Mouse (Mus musculus) natural killer cell, adult 2 months (primary cell): Measurements from ENCODE around the gene Kcnq1.

Experiments used
- DNase-seq, 2 experiments: peaks; one replicate each; pipeline ENCODE4 v3.0.0; 2022; ENCODE audit warnings: low spot score in 2 of 2

The Kcnq1 gene

DNA sequence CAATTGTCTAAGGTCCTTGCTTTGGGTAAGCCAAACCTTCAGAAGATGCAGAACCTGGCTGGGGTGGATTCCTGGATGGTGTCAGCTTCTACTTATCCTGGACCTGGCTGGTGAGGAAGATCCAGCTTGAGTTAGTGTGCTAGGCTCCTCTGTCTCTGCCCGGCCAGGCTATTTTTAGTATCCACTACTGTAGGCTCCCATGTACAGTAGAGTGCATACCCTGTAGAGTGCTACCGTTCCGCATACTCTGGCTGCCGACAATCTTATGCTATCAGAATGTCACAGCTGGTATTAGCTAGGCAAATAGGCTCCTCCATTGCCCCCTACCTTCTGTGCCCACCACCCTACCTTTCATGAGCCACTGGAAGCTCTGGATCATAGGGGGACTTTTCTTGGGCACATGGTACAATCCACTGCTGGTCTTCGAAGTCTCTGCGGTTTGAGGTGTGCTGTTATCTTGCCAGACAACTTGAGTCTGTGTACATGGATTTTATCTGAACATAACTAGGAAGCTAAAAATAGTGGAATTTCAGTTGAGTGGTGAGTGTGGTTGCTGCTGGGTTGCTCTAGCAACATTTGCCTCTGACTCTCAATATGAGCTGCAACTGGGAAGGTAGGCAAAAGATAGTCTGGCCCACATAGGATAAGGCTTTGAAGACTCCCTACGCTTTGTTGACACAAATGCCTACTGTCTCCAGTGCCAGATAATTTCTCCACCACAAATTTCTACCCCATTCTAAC, 258.1 kb downstream of the Kcnq1 start:
- DNase-seq: no peak

DNA sequence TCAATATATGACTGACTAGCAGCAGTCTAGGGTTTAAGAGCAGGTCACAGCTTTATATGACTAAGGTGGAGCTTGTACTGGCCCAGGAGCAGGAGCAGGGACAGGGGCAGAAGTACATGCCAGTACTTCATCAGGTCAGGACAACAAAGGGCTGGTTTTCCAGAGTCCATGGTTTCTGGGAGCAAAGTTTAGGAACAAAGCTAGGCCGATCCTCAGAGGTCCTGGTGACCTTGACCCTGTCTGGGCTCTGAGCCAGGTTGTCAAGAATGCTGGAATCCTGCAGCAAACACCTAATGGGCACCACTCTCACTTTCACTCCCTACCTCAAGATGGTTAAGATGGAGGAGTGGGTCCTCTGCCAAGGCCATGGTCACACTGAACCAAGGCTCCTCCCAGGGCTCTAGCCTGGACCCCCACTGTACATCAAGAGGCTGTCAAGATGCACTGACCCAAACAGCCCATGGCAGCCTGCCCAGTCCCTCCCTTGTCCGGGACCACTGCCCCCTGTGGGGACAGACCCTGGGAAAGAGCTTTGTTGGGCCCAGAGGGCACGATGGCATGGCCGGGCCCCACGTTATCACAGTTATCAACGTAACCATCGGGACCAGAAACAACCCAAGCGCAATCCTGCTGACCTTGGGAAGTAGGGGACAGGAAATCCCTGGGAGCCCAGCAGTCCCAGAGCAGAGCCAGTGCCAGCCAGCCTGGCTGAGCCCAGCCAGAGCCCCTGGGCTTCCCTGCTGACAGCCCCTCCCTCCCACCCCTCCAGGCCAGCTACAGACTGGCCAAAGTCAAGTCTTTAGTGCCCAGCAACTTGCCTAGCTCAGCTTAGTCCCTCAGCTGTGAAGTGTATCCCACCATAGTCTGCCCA, 259.0 kb downstream of the Kcnq1 start:
- DNase-seq: no peak

DNA sequence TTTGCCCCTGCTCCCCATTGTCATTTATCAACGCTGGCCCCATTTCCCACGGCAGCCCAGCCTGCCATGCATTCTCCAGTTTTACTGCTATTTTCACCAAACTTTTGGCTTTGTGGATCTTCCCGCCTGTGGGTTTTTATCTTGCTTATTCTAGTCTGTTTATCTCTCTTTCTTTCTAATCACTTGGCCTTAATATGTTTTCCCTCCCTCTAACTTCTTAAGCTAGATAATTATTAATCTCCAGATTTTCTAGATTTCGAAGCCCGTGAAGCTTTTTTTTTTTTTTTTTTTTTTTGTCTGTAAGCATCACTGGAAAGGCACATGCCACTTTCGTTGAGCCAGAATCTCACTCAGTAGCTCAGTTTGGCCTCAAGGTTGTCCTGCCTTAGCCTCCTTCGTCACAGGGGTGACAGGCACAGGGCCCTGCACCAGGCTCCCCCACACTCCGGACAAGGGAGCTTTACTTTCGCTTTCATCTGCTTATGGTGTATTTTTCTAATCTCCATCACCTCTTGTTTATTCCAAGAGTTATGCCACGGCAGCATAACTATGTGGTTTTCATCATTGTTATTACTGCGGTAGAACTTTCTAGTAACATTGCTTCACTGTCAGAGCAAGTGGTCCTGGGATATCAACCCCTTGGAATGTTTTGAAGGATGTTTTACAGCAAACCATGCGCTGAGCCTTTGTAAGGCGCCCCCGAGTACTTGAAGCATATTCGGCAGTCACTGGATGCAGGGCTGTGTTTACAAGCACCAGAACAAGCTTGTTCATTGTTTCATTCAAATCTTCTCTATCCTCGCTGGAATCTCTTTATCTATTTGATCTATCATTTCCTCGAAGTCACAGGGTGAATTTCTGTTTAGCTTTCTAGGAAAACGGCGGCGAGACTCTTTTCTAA, 261.5 kb downstream of the Kcnq1 start:
- no peak for DNase-seq

DNA sequence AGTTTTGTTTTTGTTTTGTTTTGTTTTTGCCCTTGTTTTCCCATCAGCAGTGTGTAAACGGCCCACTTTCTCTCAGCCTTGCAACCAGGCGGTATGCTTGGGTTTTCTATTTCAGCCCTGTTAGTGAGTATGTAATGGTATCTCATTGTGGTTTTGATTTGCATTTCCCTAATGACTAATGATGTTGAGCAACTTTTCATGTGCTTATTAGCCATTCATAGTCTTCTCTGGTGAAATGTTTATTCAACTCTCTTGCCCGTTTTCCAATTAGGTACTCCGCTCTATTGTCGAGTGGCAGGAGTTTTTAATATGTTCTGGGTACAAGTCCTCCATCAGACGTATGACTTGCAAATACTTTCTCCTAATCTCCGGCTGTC, 262.1 kb downstream of the Kcnq1 start:
- DNase-seq: no peak

DNA sequence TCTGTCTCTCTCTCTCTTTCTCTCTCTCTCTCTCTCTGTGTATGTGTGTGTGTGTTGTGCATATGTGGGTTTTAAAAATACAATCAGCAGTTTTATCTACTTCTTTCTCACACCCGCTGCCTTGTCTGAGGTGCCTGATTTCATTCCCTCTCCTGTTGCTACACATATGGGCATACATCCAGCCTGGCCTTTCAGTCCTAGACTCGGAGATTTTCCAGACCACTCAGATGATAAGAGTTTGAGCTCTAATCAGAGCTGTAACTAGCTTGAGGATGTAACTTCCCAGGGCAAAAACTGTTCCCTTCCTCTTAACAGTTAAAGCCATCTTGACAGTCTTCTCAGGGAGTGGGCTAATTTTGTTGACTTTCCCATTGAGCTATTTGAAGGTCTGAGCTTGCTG, 265.2 kb downstream of the Kcnq1 start:
- DNase-seq: no peak

DNA sequence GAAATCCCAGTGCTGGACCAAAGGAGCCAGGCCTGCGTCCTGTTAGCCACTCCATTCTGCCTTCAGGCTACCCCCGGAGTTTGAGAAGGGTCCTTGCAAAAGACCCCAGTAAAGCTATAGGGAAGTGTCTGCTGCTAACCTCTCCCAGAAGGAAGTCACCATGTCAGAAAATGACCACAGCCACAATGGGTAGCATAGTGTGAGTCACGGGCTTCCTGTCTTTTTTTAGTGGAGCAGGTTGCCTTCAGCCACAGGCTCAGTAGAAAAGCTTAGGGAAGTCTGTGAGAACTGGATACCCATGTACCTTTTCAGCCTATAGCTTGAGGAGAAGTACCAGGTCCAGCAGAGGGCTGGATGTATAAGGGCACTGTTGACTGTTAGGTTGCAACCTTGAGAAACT, 267.1 kb downstream of the Kcnq1 start:
- DNase-seq: no peak

DNA sequence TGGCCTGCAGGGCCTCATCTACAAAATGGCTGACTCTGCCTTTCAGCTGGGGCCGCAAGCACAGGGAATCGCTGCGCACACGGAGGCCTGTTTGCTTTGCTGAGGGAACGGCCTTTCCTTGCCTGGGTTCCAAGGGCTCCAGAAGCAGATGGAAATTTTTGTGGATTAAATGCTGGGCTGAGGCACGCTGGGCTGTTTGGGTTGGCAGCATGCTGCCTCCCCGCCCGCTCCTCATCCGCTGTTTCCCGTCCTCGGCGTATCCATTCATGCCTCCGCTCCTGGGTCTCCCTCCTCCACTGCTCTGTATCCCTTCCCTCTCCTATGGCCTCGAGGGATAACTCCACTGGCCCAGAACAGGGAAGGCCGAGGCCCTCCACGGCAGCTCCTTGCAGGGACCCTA, 269.8 kb downstream of the Kcnq1 start:
- no peak for DNase-seq

DNA sequence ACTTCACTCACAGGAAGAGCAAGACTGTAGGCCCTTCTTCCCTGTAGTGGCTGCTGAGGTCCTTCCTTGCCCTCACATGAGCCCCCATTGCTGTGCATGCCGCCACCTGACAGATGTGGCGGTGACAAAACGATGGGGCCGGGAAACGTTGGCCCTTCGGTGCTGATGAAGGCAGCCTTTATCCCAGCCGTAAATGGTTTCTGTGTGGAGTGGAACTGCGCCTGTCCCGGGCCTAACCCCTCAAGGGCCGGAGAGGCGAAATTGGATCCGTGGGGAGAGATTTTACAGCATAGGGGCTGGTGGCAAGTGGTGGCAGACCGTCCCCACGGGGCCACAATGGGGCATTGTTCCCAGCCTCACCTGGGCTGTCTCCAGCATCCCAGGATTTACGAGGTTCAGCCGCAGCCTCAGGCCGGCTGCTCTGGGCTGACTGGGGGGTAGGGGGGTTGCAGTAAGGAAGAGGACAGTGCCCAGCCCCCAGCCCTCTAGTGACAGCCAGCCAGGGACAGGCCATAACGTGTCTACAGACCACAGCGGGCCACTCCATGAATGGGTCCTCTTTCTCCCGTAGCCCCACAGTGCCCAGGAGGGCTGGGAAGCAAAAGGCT, 274.4 kb downstream of the Kcnq1 start:
- no peak for DNase-seq

DNA sequence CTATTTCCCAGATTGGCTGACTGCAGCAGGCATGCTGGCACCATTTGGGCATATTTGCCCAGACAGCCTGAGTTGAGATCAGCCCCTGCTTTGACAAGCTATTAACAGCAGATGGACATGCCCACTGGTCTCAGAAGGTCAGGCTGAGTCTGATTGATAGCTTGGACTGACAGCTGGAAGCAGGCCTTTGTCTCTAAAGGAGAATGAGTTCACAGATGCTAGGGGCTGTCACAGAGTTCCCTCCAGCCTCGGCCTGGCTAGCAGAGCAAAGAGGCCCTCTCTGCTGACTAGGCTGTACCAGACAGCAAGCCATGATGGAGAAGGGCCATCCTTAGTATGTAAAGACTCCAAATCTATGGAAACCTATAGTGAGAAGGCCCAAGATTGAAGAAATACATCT, 280.5 kb downstream of the Kcnq1 start:
- no peak for DNase-seq

DNA sequence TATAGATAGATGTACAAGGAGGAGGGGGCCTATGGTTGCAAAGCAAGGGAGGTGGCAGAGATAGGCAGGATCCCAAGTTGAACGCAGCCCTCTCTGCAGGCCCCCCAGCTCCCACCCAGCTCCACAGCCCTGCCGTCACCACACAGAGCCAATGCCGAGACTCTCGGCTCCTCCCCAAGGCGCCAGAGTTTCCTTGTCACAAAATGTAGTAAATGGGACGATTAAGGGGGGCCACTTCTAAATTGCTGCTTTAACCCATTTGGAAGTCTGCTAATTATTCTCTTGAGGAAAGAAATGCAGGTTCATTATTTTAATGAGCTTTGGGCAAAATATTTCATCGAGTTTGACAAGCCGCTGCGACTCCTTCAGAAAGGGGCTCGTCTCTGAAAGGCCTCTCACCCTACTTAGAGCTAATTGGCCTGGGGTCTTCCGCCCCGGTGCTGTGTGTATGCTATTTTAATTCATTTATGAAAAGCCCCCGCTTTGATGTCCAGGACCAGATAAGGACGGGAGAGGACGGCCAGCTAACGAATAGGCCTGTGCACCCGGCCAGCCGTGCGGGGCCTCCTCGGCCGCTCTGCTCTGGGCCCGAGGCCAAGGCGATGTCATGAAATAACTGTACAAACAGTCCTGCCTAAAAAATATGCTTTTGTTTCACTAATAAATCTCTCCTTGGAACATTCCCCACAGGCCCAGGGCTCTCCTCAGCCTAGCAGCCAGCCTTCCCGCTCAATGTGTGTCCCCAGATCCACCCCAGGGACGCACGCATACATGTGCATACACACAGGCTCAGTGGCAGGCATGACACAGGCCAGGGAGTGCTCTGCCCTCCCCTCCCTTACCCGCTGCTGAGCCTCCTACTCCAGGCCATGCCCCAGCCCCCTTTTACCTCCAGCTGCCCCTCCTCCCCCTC, 282.9 kb downstream of the Kcnq1 start:
- DNase-seq: no peak

DNA sequence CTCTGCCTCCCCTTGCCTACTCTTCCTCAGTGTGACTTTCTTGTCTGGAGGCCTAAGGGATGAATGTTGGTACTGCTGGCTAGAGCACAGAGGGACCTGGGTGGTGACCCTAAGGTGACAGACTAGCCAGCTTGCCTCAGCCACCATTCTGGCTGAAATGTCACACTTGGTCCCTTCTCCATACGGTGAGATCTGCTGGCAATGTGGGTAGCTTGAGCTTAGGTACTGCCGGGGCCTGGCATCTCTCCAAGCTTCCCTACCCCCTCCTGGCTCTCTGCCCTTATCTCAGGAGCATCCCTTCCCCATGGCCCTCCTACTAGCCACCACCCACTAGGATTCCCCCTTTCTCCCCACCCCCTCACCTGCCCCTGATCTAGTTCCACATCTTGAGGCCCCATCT, 283.7 kb downstream of the Kcnq1 start:
- DNase-seq: no peak

DNA sequence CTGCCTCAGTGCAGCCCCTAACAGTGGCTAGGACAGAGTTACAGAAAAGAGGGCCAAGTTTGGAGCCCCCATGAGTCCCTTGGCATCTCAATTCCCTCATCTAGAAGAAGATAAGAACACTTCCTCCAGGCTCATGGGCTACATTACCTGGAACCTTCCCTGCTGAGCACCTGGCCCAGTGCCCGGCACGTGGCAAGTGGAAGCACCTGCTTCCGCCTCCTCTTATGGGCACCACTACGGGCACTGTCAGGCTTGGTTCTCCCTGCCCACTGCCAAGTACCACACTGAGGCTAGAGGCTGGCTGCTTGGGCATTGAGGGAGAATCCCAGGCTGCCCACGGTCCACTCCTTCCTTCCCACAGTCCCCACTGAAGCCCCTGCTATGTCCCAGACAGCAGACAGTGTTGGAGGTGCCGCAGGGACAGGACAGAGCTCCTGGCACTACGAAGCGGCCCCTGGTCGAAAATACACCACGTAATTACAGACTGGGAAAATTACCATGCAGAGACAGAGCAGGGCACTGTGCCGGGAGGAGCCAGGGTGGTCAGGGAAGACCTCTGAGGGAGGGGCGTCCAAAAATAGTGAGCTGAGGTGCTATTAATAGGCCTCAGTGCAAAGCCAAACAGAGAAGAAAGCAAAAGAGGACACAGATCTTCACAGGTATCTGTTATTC, 284.3 kb downstream of the Kcnq1 start:
- DNase-seq: no peak

DNA sequence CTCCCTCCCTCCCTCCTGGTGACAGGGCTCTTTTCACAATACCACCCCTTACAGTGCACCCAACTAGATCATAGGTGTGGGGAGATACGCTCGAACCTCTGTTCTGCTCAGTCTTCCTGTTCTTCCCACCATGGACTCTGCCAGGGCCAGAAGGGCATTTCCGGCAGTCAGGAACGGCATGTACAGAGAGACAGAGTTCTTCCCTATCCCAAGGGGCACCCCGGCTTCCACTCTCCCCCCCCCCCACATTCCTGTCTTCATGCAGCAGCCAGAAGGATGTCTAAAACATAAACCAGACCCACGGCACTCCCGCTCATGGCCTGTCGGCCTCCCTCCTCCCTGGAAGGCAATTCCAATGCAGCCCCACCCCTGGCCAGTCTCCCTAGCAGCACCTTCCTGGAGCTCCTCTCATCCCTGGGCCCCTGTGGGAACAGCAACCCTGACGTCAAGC, 289.0 kb downstream of the Kcnq1 start:
- no peak for DNase-seq

DNA sequence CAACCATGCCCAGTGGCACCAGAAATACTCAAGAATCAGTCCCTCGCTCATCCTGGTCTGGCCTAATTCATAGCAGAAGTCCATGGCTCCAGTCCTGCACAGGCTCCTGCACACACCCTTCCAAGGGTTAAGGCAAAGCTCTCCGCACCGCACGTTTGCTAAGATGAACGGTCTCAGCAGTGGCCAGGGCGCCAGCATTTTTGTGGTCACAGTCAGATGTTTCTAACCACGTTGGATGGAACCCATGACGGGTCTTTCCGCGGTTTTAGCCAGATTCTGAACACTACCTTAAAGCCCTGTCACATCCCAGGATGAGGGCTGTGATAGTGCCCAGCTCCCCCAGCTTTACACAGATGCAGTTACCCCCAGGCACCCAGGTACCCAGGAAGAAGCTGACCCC, 293.6 kb downstream of the Kcnq1 start:
- no peak for DNase-seq

DNA sequence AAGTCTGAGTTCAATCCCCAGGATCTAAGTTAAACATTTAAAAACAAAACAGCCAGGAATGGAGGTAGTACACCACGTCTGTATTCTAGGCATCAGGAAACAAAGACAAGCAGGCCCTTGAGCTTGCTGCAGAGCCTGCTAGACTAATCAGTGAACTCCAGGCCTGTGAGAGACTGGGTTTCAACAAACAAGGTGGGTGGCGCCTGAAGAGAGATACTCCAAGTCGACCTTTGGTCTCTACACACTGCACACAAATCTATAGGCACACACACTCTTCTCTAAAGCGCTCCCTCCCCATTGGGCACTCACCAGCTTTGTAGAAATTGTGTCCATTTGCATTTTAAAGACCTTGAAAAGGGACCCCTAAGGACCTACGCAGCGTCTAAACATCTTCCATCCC, 294.4 kb downstream of the Kcnq1 start:
- no peak for DNase-seq

DNA sequence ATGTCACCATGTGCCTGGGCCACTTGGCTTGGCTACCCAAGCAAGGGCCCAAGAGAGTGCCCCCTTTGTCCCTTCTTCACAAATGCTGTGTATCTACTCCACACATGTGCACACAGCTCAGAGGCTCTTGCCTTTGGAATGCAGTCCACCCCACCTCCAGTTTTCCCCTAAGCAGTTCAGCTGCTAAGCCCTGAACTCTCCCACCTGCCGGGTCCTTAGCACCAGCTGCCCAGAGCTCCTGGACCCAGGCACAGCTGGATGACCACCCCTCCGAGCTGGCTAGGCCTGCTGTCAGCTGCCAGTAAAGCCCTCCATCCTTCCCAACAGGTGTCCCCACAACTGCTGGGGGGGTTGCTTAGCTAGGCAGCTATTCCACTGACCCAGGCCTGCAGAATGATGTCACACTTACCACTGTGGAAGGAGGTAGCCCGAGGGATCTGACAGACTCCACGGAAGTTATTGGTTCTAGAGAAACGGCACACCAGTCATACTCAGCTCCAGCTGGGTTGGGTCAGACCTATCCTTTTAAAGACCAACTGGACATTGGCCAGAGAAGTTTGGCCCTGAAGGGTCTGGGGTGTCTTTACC, 295.4 kb downstream of the Kcnq1 start:
- no peak for DNase-seq

DNA sequence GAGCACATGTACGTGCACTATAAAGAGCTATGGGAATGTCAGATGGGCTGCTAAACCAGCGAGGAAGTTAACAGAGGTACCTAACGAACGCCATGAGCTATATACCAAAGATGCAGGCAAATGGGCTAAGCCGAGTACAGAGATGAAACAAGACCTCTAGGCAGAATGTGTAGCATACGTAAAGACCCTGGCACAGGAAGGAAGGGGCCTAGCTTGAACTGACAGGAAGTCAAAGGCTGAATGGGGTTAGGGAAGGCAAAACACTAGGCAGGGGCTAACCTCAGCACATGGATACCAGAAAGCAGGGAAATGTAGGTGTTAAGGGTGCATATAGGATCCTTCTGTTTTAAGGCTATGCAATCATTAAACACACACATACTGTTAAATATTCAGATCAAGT, 298.1 kb downstream of the Kcnq1 start:
- DNase-seq: no peak

DNA sequence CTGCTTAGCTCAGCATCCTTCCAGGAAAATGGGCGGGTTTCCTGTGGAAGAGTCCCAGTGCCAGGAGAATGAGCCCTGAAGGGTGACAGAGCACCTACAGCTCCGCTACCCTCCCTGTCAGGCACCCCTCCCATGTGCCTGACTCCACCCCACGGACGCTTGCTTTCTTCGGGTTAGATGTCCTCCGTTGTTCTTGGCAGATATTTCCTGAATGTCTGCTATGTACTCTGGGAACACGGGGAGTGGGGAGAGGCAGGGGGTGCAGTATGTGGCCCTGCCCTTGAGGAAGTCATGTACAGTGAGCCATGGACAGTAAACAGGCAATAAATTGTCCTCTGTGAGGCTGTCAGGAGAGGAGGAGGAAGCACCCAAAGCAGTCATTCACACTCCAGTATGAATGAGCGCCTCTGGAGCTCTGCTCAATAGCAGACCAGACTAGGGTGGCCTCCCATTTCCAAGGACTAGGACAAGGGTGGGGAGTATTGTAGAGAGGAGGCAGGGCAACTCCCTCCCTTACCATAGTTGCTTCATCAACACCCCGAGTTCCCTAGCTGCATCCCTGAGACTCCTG, 301.9 kb downstream of the Kcnq1 start:
- no peak for DNase-seq

DNA sequence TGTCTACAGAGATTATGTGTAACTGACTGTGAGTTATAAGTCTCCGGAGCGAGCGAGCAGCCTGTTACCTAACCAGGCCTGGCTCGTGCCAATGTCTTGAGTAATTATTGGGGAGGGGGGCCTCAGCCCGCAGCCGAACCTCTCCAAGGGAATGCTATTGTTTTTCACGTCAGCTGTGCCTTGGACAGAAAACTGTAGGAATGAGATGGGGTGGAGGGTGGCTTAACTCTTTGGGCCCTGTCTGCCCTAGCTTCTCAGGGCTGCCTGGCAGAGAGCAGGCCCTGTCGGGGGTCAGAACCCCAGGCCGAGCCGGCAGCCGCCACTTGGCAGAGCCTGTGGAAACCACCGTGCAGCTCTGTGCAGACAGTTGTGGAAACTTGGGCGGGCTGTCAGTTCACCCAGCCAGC, 302.5 kb downstream of the Kcnq1 start:
- no peak for DNase-seq
